Mouse (Mus musculus): Measurements from ENCODE around the gene Actbl2. TPM values are rescaled to one million over a fixed set of nuclear protein-coding genes. Genes with fewer than 3 reads are reported as not detected.

Gene Actbl2
- total and polyA plus RNA-seq, 3 experiments, result not detected

DNA sequence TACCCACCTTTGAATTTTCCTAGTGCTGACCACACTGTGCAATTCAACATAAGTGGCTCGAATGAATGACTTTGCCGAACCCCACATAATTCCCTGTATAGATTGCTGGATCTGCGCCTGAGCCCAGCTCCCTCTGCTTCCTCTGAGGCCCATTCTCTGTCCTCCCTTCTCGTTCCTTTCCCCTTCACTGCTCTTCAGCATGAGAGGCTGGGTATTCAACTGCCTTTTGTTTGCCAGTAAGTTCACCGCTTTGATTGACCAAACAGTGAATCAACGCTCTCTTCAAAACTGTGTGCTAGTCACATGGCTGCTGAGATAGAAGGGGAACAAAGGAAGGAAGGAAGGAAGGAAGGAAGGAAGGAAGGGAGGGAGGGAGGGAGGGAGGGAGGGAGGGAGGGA, 4.3 kb downstream of the Actbl2 start:
- peaks cover 0 to 4% of the 10 kb centered on the region in 2 experiments; a peak in 1 of 4 replicates for H3K4me1 ChIP-seq (ENCODE audit: control insufficient read depth in 1 of 2, insufficient read depth in 2 of 2)
- H3K27ac ChIP-seq (ENCODE audit: insufficient read depth, low read depth), result no peak overlapping the region
- H3K36me3 ChIP-seq (replicated peaks in 1 of 2; ENCODE audit: control insufficient read depth in 1 of 2, insufficient read depth in 1 of 2, low read length in 1 of 2), result no peaks in the 10 kb centered on the region
- no peak overlapping the region for H3K9ac ChIP-seq (ENCODE audit: insufficient read depth, low read depth)
- in situ Hi-C loops (cut with MboI; ENCODE audit: low pct_ligation_motif_present, low pct_unique_long_range_greater_than_20kb, low sequenced_read_pairs) (no loop called here), dilution Hi-C loops (cut with MboI; ENCODE audit: extremely low pct_ligation_motif_present, extremely low pct_unique_long_range_greater_than_20kb, low sequenced_read_pairs) (no loop called here)
- TF ChIP-seq EP300 (IDR thresholded peaks at IDR 0.05; ENCODE audit: low read length) (no peak), CHD2 (IDR thresholded peaks at IDR 0.05; ENCODE audit: low read length) (no peak), RAD21 (IDR thresholded peaks at IDR 0.05; ENCODE audit: low read depth, low read length) (no peak), NELFE (IDR thresholded peaks at IDR 0.05; ENCODE audit: low read depth, low read length) (no peak)
- H3K4me2 ChIP-seq (ENCODE audit: insufficient read depth, low read depth, poor library complexity, severe bottlenecking), result no peak overlapping the region
- no peaks in the 10 kb centered on the region for H3K79me2 ChIP-seq (replicated peaks; ENCODE audit: control insufficient read depth, extremely low read depth, insufficient read depth, poor library complexity, severe bottlenecking)
- DNase-seq (ENCODE audit: extremely low read depth), result no peak
- no peaks in the 10 kb centered on the region for H3K27me3 ChIP-seq (replicated peaks)
- H3K9me3 ChIP-seq (replicated peaks; ENCODE audit: low read length), result no peaks in the 10 kb centered on the region
- H3K4me3 ChIP-seq (replicated peaks in 1 of 3; ENCODE audit: low read depth in 2 of 3, low read length in 2 of 3, poor library complexity in 1 of 3), result no peak overlapping the region

GRCm38 (mm10) chr13:111259711-111260110, 4.9 kb downstream of the Actbl2 start:
- no peaks in the 10 kb centered on the region for H3K36me3 ChIP-seq (replicated peaks in 1 of 2; ENCODE audit: control insufficient read depth in 1 of 2, insufficient read depth in 1 of 2, low read length in 1 of 2)
- H3K79me2 ChIP-seq (replicated peaks; ENCODE audit: control insufficient read depth, extremely low read depth, insufficient read depth, poor library complexity, severe bottlenecking), result no peaks in the 10 kb centered on the region
- no peak overlapping the region for H3K9ac ChIP-seq (ENCODE audit: insufficient read depth, low read depth)
- H3K4me2 ChIP-seq (ENCODE audit: insufficient read depth, low read depth, poor library complexity, severe bottlenecking), result no peak overlapping the region
- peaks cover 0 to 4% of the 10 kb centered on the region in 2 experiments; a peak in 1 of 4 replicates for H3K4me1 ChIP-seq (ENCODE audit: control insufficient read depth in 1 of 2, insufficient read depth in 2 of 2)
- no peaks in the 10 kb centered on the region for H3K9me3 ChIP-seq (replicated peaks; ENCODE audit: low read length)
- TF ChIP-seq CHD1 (IDR thresholded peaks at IDR 0.05; ENCODE audit: low read depth, low read length), result no peak
- TF ChIP-seq GABPA (IDR thresholded peaks at IDR 0.05; ENCODE audit: insufficient replicate concordance, low read depth, low read length), result no peak
- TF ChIP-seq ZC3H11A (IDR thresholded peaks at IDR 0.05; ENCODE audit: low read depth, low read length), result no peak
- no peak for TF ChIP-seq KAT2A (IDR thresholded peaks at IDR 0.05; ENCODE audit: insufficient replicate concordance, low read length)
- no peak for TF ChIP-seq EP300 (IDR thresholded peaks at IDR 0.05; ENCODE audit: low read length)
- no peak overlapping the region for H3K27ac ChIP-seq (ENCODE audit: insufficient read depth, low read depth)
- in situ Hi-C loops (cut with MboI; ENCODE audit: low pct_ligation_motif_present, low pct_unique_long_range_greater_than_20kb, low sequenced_read_pairs) (no loop called here), dilution Hi-C loops (cut with MboI; ENCODE audit: extremely low pct_ligation_motif_present, extremely low pct_unique_long_range_greater_than_20kb, low sequenced_read_pairs) (no loop called here)
- no peak overlapping the region for H3K4me3 ChIP-seq (replicated peaks in 1 of 3; ENCODE audit: low read depth in 2 of 3, low read length in 2 of 3, poor library complexity in 1 of 3)
- no peaks in the 10 kb centered on the region for H3K27me3 ChIP-seq (replicated peaks)
- DNase-seq (ENCODE audit: extremely low read depth), result no peak

- no peak overlapping the region for H3K27ac ChIP-seq (ENCODE audit: insufficient read depth, low read depth)
These were observed 8.4 kb downstream of the Actbl2 start for GRCm38 (mm10) chr13:111263186-111263585.

More at GRCm38 (mm10) chr13:111263186-111263585, 8.4 kb downstream of the Actbl2 start:
- dilution Hi-C loops (cut with MboI; ENCODE audit: extremely low pct_ligation_motif_present, extremely low pct_unique_long_range_greater_than_20kb, low sequenced_read_pairs), result no loop called here
- Histone ChIP-seq H3K79me2 (replicated peaks; ENCODE audit: control insufficient read depth, extremely low read depth, insufficient read depth, poor library complexity, severe bottlenecking) (no peaks in the 10 kb centered on the region), H3K9me3 (replicated peaks; ENCODE audit: low read length) (no peaks in the 10 kb centered on the region), H3K4me3 (replicated peaks in 1 of 3; ENCODE audit: low read depth in 2 of 3, low read length in 2 of 3, poor library complexity in 1 of 3) (no peak overlapping the region), H3K4me1 (ENCODE audit: control insufficient read depth in 1 of 2, insufficient read depth in 2 of 2) (peaks cover 0 to 11% of the 10 kb centered on the region in 2 experiments; a peak in 1 of 4 replicates), H3K27me3 (replicated peaks) (no peaks in the 10 kb centered on the region), H3K36me3 (replicated peaks in 1 of 2; ENCODE audit: control insufficient read depth in 1 of 2, insufficient read depth in 1 of 2, low read length in 1 of 2) (no peaks in the 10 kb centered on the region), H3K9ac (ENCODE audit: insufficient read depth, low read depth) (no peak overlapping the region), H3K4me2 (ENCODE audit: insufficient read depth, low read depth, poor library complexity, severe bottlenecking) (no peak overlapping the region)
- DNase-seq (ENCODE audit: extremely low read depth), result no peak
- in situ Hi-C loops (cut with MboI; ENCODE audit: low pct_ligation_motif_present, low pct_unique_long_range_greater_than_20kb, low sequenced_read_pairs), result no loop called here
- TF ChIP-seq MAZ (IDR thresholded peaks at IDR 0.05; ENCODE audit: low read depth, low read length), result no peak
- TF ChIP-seq PAX5 (IDR thresholded peaks at IDR 0.05; ENCODE audit: low read length), result no peak
- no peak for TF ChIP-seq KAT2A (IDR thresholded peaks at IDR 0.05; ENCODE audit: insufficient replicate concordance, low read length)
- TF ChIP-seq CTCF (conservative IDR thresholded peaks at IDR 0.05 in 1 of 2, IDR thresholded peaks at IDR 0.05 in 1 of 2; ENCODE audit: low read depth in 2 of 2, low read length in 2 of 2), result no peak
- TF ChIP-seq RCOR1 (conservative IDR thresholded peaks at IDR 0.05; ENCODE audit: low read depth, low read length), result no peak

All from CH12.LX (cell line).